Mouse (Mus musculus) large intestine, adult 2 months (tissue): ENCODE results near the gene Taf12. TPM values are rescaled to one million over a fixed set of nuclear protein-coding genes. Genes with fewer than 3 reads are reported as not detected.

Source experiments
- DNase-seq: peaks from one replicate; pipeline ENCODE4 v3.0.0-alpha.2; 2012; ENCODE audit warnings: low read depth, low spot score
- WGBS: fragments of 180-500 bp; shearing (Covaris S2); methylation state at CpG from one replicate; pipeline ENCODE4 v1.1.7; 2018; 5-methylcytosine and 5-hydroxymethylcytosine counted together
- polyA plus RNA-seq: library from polyadenylated mRNA; depleted of rRNA; stranded (reverse); fragments of >200 nt; gene quantifications from 2 replicates; pipeline ENCODE4 v1.2.3, GENCODE M21; 2012; rRNA removed

Taf12 gene
- 12.7 and 13.5 TPM in 2 replicates for polyA plus RNA-seq

DNA sequence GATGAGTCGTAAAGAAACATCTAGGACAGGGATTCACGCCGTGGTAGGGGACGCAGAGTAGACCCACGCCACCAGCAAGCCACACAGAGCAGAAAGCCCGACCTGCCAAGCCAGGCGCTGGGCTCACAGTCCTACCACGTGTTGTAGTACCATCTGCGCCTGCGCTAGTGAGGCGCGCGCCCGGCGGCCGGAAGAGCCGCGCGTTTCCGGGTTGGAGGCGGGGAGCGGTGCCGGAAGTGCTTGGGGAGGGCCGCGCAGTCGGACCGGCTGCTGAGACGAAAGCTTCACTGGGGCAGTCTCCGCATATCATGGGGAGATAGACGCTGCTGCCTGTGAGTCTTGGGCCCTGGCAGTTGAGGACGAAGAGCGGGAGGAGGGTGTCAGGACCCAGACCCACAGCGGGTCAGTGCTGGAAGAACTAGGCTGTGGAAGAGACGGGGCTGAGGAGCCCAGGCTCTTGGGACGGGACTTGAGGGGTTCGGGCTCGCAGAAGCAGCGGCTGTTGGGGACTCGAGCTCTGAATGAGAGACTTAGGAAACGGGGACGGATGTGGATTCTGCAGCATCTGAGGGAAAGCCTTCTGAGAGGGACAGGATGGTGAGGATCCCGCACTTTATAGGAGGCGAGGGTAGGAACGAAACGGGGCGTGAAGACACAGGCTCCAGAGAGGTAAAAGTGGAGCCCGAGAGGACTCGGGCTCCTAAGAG lies at the start of gene Taf12:
Taf12 (plus strand) TSS at position 220 of the 707 bp plus-strand sequence.
- WGBS, result under 1% methylated on average over 48 of the region's 48 CpGs
- peak; percentile 73 for DNase-seq

DNA sequence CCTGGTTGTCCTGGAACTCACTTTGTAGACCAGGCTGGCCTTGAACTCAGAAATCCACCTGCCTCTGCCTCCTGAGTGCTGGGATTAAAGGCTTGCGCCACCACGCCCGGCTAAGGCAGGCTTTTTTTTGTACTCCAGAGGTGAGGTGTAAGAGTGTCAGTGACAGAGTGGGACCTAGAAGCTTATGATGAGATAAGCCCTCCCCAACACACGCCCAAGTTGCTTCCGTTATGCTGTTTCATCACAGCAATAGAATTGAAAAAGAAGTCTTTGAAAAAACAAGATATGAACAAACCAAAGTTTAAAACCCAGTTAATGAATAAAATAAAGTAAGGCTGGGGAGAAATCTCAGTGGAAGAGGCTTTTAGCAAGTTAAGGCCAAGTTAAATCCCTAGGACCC lies 43.8 kb upstream of the Taf12 start:
- no peak for DNase-seq
- 93% methylated on average over 5 of the region's 5 CpGs for WGBS

GRCm38 (mm10) chr4:132234710-132235109 lies 39.5 kb upstream of the Taf12 start:
- WGBS, result 89% methylated on average over 8 of the region's 8 CpGs
- no peak for DNase-seq

GRCm38 (mm10) chr4:132238356-132238755 lies 35.8 kb upstream of the Taf12 start:
- WGBS, result 87% methylated on average over 4 of the region's 4 CpGs
- no peak for DNase-seq

- DNase-seq, result no peak
- 94% methylated on average over 3 of the region's 3 CpGs for WGBS
These were observed 33.8 kb upstream of the Taf12 start for GRCm38 (mm10) chr4:132240367-132240766.

DNA sequence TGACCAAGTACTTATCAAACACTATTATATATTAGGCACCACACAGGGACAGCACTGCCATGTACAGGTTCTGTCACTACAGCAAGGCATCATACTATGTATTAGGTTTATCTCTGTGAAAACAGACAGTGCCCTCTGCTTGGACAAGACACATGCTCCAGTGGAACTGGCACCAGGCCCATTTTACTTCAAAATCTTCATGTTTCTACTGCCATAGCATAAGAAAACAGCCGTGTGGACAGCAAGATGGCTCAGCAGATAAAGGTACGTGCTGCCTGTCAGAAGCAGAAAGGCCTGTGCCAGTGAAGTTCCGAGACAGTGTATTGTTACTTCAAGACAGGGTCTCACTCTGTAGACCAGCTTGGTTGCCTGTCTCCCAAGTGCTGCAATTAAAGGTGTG lies 33.0 kb upstream of the Taf12 start:
- no peak for DNase-seq
- WGBS, result 93% methylated on average over 3 of the region's 3 CpGs

DNA sequence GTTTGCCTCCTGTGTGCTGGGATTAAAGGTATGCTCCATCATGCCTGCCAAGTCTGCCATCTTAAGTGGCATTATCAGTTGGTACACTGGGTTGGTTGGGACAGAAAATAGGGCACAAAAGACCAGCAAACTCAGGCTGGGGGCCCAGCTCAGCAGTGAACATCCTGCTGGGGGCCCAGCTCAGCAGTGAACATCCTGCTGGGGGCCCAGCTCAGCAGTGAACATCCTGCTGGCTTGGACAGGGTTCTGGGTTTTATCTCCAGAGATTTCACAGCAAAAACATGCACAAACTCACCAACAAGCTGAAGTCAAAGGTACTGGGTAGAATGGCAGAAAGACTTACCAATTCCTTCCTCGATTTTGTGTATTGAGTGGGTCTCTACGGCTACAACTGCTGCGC lies 28.5 kb upstream of the Taf12 start:
- 93% methylated on average over 3 of the region's 3 CpGs for WGBS
- no peak for DNase-seq

GRCm38 (mm10) chr4:132247451-132247997 lies 26.7 kb upstream of the Taf12 start:
- WGBS, result 80% methylated on average over 5 of the region's 5 CpGs
- no peak for DNase-seq

GRCm38 (mm10) chr4:132251596-132251995 lies 22.6 kb upstream of the Taf12 start:
- no peak for DNase-seq
- WGBS, result 89% methylated on average over 9 of the region's 9 CpGs

DNA sequence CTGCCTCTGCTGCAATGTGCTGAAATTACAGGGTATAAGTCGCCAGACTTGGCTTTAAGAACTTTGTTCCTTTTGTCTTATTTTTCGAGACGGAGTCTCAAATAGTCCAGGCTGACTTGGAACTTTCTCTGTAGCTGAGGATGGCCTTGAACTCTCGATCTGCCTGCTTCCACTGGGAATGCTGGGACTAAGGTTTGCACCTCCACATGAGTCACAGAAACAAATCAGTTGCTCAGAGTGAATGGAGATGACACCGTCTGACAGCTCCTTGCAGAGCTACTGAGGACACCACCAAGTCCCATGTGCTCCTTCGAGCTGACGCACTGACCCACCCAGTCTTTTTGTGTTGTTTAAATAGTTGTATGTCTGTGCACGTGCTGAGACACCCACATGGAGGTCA lies 21.0 kb upstream of the Taf12 start:
- WGBS, result 79% methylated on average over 8 of the region's 8 CpGs
- DNase-seq, result no peak

DNA sequence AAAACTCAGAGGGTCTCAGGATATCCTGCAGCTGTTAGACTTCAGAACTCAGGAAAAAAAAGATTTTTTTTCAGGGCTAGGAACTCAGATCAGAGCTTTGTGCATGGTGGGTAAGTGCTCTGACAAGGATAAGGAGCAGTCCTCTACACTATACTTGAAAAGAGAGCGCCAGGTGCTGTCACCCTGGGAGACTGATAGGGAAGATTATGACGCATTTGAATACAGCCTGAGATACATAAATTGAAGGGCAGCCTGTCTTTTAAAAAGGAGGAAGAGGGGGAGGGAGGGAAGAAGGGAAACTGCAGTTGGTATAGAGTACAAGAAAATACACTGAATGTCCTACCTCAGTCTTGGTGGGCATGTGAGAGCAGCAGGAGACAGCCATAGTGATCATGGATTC lies 20.6 kb upstream of the Taf12 start:
- 67% methylated on average over 2 of the region's 2 CpGs for WGBS
- DNase-seq, result no peak

DNA sequence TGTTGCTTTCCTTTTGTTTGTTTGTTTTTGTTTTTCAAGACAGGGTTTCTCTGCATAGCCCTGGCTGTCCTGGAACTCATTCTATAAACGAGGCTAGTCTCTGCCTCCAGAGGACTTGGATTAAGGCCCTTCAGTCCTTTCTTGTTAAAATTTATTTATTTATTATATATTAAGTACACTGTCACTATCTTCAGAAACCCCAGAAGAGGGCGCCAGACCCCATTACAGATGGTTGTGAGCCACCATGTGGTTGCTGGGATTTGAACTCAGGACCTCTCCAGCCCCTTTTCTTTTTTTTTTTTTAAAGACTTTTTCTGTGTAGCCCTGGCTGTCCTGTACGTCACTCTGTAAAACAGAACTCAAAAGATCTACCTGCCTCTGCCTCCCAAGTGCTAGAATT lies 19.2 kb upstream of the Taf12 start:
- 92% methylated on average over 3 of the region's 3 CpGs for WGBS

DNA sequence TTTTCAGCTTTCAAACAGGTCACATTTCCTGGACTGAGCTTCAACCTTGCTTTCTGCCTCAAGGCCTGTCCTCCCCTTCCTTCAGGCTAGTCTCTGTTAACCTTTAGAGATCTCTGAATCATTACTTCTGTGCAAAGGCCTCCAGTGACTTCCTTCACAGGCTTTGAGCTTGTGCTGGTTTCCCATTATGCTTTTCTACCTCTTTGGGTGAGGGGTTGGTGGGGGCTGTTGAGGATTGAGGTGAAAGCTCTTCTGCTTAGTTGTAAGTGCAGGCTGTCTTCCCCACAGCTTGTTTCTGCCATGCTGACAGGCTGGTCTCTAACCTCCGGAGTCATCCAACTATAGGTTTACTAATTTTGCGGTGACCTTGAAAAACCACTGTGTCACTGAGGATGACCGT lies 17.8 kb upstream of the Taf12 start:
- WGBS, result 93% methylated on average over 3 of the region's 3 CpGs
- DNase-seq, result no peak

More for the DNA sequence above, 19.2 kb upstream of the Taf12 start:
- no peak for DNase-seq

DNA sequence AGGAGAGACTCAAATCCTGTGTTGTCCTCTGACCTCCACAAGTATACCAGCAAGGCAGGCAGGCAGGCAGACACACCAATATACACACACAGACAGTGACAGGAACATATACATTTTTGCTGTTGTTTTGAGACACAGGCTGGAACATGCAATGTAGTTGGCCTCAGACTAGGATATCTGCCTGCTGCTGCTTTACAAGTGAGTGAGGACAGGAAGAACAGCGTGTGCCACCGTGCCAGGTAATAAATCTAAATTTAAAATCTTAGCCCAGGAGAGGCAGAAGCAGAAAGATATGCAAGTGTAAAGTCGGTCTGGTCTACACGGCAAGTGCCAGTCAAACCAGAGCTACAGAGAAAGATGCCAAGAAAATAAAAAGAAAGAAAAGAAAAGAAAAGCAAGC lies 14.9 kb upstream of the Taf12 start:
- WGBS, result 18% methylated on average over 4 of the region's 4 CpGs

GRCm38 (mm10) chr4:132260404-132261379 lies 13.5 kb upstream of the Taf12 start:
- WGBS, result 2% methylated on average over 35 of the region's 64 CpGs
- DNase-seq, result no peak

More for the DNA sequence above, 14.9 kb upstream of the Taf12 start:
- no peak for DNase-seq

GRCm38 (mm10) chr4:132261514-132262357 lies 12.4 kb upstream of the Taf12 start, which contains the start of gene Gmeb1:
TSS of gene Gmeb1 (minus strand) at chr4:132261602.
- WGBS, result 8% methylated on average over 33 of the region's 49 CpGs
- DNase-seq, result no peak

GRCm38 (mm10) chr4:132262358-132262616 lies 11.9 kb upstream of the Taf12 start:
- no peak for DNase-seq
- WGBS, result 45% methylated on average over 5 of the region's 5 CpGs

DNA sequence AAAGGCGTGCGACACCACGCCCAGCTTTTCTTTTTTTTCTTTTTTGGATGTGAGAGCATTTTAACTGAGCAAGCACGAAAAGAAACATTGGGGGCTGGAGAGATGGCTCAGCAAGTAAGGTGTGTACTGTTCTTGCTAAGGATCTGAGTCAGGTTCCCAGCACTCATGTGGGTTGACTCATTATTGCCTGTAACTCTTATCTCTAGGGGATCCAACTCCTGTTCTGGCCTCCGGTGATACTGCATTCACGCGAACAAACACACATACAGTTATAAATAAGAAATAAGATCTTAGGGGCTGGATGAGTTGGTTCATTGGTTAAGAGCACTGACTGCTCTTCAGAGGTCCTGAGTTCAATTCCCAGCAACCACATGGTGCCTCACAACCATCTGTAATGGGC lies 10.9 kb upstream of the Taf12 start:
- 92% methylated on average over 7 of the region's 7 CpGs for WGBS
- no peak for DNase-seq

DNA sequence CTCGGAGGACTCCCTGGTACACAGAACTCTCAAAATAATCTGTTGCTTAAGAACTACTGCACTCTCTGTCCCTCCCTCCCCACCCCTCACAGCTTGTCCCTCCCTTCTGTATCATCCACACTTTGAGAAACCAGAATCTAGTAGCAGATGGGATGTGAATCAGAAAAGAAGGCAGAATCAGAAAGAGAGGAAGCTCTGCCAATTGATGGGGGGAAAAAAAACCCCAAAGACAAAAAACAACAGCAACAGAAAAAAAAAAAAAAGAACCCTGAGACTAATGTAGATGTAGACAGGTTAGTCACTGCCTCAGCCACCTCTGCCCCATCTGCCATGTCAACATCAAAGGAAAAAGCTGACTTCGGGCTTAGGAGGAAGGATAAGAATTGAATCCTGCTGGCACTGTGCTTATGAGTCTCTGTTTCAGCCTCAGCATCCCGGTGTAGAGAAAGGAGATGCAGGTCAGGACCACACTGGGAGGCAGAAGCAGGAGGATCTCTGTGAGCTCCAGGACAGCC lies 7.3 kb upstream of the Taf12 start:
- 70% methylated on average over 3 of the region's 3 CpGs for WGBS
- DNase-seq, result no peak
